Mouse (Mus musculus): ENCODE data around the gene Kif21b.

DNA sequence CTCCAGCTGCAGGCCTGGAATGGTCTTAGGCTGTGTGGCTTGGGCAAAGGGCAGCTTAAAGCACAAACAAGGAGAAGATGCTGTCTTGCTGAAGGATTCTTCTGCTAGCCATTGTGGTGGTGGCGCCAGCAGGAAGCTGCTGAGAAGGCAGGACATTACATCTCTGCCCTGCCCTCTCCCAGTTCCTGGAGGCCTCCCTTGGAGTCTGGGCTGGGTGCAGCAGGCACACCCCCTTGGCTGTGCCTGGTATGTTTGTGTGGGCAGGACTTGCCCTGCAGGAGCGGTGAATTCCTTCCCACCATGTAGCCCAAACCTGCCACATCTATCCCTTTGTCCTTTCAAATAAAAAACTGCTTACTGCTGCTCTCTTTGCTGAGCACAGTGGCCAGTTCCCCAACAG is 45.9 kb downstream of the Kif21b start:
- no peak for TF ChIP-seq POLR2A (IDR thresholded peaks at IDR 0.05; ENCODE audit: borderline replicate concordance, extremely low read depth, insufficient read depth, insufficient read length, poor library complexity, severe bottlenecking)
- TF ChIP-seq CTCF (IDR thresholded peaks at IDR 0.05; ENCODE audit: borderline replicate concordance, extremely low read depth, insufficient read depth, insufficient read length), result no peak
